Mouse (Mus musculus): ENCODE results near the gene Wdr63.

The Wdr63 gene

GRCm38 (mm10) chr3:146121310-146122124 is 13.6 kb upstream of the Wdr63 start:
- no peak for DNase-seq

GRCm38 (mm10) chr3:146117997-146118457 is 10.1 kb upstream of the Wdr63 start:
- DNase-seq: no peak

GRCm38 (mm10) chr3:146117258-146117996 is 9.5 kb upstream of the Wdr63 start, which contains the start of gene Mcoln3:
Mcoln3 (plus strand) TSS chr3:146117450.
- no peak for DNase-seq

DNA sequence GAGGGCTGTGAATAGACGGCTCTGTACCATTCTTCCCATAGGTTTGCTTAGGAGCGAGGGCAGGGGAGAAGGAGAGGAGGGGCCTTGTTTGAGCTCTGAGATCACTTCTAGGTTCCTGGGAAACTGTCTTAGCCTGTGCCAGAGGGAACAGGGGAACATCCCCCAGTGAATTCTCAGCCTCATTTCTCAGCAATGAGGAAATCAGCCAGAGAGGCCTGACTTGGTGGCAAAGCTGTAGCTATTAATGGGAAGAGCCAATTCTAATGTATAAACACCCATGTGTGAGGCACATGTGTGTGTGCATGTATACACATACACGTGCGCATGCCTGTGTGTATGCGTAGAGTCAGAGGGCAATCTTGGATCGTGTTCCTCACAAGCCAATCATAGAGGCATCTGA is 3.0 kb upstream of the Wdr63 start:
- DNase-seq: no peak

DNA sequence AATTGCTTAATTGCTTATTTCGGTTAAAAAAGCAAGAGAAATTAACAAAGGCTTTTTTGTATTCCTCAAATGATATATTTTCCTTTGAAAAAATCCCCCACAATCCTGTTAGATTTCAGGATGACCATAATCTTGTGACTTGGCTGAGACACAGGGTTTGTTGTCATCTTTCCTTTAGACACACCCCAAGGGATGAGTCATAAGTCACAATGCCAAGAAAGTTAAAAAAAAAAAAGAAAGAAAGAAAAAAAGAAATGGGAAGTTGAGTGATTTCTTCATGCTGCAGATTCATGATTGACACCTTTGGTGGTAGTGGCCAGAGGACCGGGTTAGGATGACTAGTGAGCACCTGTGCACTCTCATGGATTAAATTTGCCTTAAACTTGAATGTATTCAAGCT is 2.4 kb upstream of the Wdr63 start:
- DNase-seq: no peak

- DNase-seq: no peak
Observed at GRCm38 (mm10) chr3:146108945-146109344, 1.0 kb upstream of the Wdr63 start.

- no peak for DNase-seq
Observed at GRCm38 (mm10) chr3:146107116-146107849, 647 bp downstream of the Wdr63 start.

DNA sequence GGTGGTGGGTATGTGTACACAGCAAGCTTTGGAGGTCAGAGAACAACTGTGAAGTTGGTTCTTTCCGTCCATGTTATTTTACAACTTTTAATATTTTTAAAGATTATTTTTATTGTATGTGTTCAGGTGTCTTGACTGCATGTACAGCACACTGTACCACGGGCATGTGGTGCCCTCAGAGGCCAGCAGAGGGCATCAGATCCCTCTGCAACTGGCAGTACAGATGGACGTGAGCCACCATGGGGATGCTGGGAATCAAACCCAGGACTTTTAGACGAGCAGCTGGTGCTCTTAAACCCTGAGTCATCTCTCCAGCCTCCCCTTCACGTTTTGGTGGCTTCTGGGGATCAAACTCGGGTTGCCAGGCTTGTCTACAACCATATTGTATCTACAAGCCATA is 5.9 kb downstream of the Wdr63 start:
- no peak for DNase-seq

- DNase-seq: no peak
Observed at GRCm38 (mm10) chr3:146099925-146100324, 8.0 kb downstream of the Wdr63 start.

GRCm38 (mm10) chr3:146097861-146098260 is 10.1 kb downstream of the Wdr63 start:
- DNase-seq: no peak

DNA sequence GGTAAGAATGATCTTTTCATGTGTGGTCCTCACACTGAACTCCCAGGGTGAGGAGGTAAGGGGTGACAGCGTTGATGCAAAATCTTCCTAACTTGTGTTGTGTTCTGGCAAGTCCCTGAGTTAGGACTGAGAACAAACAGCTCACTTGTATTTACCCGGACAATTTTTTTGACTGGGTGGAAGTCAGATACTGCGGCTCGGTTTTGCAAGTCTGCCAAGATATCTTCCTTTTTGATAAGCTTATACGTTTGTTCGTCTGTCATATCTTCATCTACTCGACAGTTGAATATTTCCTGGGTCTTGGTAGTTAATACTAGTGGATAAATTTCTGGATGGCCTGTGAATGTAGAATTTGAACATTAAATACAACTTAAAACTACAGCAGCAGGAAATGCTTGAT is 10.9 kb downstream of the Wdr63 start:
- no peak for DNase-seq

- no peak for DNase-seq
Observed at GRCm38 (mm10) chr3:146095066-146095465, 12.9 kb downstream of the Wdr63 start.

GRCm38 (mm10) chr3:146090988-146091657 is 16.8 kb downstream of the Wdr63 start:
- DNase-seq: no peak

DNA sequence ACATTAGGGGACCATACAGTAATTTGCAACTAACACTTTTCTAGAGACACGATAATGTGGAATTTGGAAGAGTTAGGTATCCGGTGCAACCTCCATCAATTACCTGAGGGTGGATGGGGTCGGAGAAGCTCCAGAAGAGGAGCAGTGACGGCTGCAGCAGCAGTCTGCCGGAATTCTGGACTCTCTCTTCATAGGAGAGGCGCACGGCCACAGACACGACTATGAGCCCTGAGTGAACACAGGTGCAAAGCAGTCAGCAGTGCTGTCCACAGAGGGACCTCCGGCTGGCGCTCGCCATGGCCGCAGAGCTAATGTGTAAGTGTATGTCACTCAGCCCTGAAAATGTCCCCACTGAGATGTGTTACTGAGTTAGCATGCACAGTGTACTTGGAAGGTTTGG is 27.7 kb downstream of the Wdr63 start:
- DNase-seq: no peak

DNA sequence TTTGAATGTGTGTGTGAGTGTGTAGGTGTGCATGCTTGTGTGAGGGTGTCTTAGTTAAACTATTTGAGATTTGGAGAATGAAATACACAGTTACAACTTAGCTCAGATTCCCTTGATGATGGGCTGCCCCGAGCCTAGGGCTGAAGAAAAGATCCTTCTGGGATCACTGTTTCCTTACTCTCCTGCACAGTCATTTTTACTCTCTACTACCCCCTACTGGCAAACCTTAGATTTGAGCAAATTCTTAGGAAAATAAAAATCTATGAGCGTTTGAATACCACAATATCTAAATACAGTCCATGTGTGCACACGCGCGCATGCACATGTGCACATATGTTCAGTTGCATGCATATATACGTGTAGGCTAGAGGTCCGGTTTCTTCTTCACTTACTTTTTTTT is 35.1 kb downstream of the Wdr63 start:
- no peak for DNase-seq

GRCm38 (mm10) chr3:146069276-146069675 is 38.7 kb downstream of the Wdr63 start:
- no peak for DNase-seq

GRCm38 (mm10) chr3:146063146-146063545 is 44.8 kb downstream of the Wdr63 start:
- no peak for DNase-seq

DNA sequence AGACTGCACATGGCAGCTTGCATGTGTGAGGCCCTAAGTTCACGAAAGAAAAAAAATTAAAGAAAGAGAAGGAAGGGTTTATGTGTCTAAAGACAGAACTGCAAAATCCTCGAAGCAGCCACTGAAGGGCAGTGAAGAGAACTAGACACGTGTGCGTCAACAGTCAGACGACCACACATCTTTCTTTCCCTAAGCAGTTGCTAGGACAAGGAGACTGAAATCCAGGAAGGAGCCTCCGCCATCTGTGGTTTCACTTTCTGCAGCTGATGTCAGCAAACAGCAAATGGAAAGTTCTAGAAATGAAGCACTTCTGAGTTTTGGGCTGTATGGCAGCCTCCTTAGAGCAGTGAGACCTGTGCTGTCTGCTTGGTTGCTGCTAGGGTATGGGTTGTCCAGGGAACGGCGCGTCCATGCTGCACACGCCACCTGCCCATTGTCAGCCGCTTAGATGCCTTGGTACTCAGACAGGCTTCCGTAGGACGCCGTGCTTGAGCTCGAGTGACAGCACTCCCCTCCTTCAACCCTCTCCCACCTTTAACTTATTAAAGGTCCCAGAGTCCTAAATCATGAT is 48.5 kb downstream of the Wdr63 start:
- no peak for DNase-seq

- no peak for DNase-seq
Observed at GRCm38 (mm10) chr3:146058263-146058662, 49.7 kb downstream of the Wdr63 start.

DNA sequence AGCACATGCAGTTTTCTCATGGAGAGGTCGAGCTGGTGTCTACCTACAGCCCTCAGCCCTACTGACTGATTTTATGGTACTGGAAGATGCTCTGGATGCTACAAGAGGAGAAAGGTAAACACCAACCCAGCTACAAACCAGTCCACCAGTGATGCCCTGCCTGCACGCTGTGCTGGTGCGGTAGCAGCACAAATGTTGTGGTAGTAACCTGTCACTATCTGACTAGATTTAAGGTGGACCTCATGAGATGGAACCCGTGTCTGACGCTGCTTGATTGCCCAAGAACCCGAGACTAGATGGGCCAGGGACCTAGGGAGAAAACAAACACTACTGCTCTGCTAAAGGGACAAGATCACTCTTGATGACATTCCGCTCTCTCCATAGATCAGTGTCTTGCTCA is 50.8 kb downstream of the Wdr63 start:
- DNase-seq: no peak

DNA sequence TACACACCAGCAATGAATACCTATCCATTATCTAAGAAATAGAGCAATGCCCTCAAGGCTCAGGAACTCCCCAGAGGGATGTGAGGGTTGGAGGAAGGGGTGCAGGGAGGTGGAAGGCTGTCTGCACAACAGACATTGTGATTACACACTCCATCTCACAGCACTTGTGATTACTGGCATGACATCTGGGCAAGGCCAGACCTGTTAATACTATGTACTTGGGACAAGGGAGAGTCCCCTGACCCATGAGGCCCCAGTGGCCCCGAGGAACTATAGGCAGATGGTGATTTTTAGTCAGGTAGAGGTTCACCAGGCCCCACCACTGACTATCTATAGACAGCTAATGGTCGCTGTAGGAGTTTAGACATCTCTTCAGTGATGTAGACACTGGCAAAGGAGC is 54.1 kb downstream of the Wdr63 start:
- DNase-seq: no peak

GRCm38 (mm10) chr3:146053082-146053814 is 54.7 kb downstream of the Wdr63 start:
- DNase-seq: no peak
